Mouse (Mus musculus): ENCODE measurements around the gene Camkv.

- no peak for TF ChIP-seq CTCF (IDR thresholded peaks at IDR 0.05; ENCODE audit: extremely low read depth, insufficient read depth, insufficient read length, insufficient replicate concordance)
- no peak for TF ChIP-seq POLR2A (IDR thresholded peaks at IDR 0.05; ENCODE audit: low read depth, low read length)
These were observed 26.9 kb upstream of the Camkv start for GRCm38 (mm10) chr9:107908410-107909158.
